Mouse (Mus musculus): ENCODE results near the gene Gdf1.

The Gdf1 gene

DNA sequence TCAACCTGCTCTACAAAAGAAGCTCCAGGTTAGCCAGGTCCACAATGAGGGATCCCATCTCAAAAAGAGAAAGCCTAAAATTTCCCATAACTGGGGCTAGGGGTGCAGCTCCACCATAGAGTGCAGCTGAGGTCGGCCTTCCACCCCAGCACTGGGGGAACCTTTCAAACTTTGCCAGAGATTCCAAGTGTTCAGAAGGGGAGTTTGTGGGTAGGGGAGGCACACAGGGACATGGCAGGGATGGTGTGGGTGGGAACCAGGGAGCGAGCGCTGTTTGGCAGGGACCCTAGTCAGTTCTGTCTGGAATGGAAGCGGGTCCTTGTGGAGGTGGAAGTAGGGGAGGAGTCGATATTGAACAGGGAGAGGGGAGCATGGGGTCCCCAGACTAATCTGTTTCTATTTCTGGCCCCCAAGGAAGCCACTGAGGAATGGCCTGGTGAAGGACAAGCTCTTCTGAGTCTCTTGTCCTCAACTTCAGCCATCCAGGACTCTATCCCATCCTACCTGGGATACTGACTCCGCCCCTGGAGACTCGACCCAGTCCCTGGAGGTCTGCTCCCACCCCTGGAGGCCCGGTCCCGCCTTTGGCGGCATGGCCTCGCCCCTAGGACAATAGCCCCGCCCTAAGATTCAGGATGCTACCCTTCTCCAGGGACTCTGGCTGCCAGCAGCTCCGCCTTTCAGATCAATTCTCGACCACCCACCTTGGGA lies at the start of gene Gdf1:
Gdf1 (plus strand) TSS at position 694 of the 711 bp plus-strand sequence.
- DNase-seq (ENCODE audit: low read depth, low spot score): no peak

DNA sequence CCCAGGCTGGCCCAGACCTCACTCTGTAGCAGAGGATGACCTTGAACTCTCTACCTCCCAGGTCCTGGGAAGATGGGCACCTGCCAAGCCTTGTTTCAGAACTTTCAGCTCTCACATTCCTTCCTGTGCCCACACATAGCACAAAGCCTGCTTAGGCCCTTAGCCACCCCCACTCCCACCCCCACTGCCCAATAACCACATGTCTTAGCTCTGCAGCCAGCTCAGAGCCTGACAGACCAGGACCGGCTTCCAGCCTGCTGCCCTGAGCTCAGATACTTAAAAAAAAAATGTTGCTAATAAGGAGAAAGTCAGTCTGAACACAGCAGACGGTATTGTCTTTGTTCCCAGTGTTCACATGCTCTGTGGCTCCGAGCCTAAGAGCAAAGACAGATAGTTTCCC lies 48.6 kb upstream of the Gdf1 start:
- no peak for DNase-seq (ENCODE audit: low read depth, low spot score)

DNA sequence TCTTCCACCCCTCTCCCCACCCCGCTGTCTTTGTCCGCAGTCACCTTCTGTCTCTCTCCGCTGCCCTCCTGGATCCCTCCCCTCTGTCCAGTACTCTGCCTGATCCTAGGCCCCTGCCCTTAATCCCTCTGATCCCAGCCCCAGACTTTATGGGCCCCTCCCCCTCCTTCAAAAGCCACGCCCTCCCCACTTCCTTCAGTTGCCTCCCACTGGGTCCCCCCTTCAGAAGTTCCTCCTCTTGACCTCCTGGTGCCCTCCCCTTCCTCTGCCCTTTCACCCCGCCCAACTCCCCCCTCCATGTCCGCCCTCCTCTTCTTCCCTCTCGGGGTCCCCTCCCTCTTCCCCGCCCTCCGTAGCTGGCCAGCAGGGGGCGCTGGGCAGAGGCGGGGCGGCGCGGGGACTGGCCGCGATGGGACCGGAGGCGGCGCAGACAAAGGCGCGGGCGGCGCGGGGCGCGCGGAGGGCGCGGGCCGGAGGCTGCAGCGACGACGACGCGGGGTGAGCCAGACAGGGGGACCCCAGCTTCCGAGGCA lies 46.9 kb upstream of the Gdf1 start, which contains the start of gene Homer3:
Homer3 (plus strand) TSS at position 225 of the 533 bp plus-strand sequence.
- no peak for DNase-seq (ENCODE audit: low read depth, low spot score)

DNA sequence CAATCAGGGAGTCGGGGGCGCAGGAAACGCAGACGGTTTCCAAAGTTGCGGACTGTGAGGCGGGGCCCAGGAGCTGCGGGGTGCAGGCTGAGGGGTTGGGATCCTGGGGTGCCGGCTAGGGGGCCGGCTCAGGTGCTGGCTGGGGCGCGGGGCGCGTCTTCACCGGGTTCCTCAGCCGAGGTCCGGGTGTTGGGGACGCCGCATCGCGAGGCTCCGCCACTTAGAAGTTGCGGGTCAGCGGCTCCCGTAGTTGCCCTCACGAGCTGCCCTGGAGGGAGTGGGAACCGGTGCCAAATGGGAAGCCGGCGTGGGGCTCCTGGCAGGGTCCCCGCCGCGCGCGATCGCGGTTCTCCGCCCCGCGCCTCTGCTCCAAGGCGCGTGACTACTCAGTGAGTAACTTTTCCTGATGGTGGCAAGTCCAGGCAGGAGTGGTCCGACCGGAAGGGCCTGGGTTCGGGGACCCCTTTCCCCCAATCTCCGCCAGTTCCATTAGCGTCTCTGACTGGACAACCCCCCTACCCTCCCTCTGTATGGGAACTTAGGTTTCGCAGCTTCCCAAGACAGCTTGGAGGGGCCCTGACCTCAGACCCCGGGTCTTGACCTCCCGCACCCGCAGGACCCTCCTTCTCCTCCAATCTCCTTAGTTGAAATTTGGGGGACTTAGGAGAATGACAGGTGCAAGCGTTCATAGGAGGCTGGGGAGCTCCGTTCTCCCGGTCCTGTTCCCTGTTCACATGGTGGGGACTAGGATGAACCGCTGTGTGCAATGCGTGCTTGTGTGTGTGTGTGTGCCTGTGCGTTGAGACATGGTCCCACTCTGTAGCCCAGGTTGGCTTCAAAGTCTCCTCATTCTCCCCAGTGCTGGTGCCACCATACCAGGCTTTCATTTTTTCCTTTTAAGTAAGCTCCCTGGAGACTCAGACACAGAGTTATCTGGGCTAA lies 46.2 kb upstream of the Gdf1 start:
- no peak for DNase-seq (ENCODE audit: low read depth, low spot score)

DNA sequence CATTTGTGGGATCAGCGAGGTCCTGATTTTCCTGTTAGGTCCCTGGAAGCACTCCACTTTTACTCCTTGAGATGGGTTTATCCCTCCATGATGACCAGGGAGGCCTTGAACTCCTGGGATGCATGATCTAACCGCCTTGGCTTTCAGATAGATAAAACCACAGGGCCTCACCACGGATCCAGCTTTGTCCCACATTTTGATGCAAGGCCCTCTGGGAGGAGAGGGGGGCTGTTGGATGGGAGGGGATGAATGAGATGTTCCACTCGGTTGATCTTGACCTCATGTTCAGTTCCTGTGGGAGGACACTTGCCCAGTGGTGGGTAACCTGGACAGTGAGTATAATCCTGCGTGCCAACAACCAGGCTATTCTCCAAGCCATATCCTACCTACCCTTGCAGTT lies 45.2 kb upstream of the Gdf1 start:
- DNase-seq (ENCODE audit: low read depth, low spot score): no peak

DNA sequence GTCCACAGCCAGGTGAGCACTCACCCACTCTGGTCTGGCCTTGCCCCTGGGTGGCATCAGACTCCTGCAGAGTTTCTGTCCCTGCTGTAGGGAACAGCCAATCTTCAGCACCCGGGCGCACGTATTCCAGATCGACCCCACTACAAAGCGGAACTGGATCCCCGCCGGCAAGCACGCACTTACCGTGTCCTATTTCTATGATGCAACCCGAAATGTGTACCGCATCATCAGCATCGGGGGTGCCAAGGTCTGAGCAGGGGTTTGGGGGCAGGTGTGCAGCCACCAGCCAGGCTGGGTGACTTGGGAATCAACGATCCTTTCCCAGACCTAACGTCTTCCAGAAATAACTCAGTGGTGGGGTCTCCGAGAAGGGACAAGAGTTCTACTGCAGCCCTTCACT lies 44.3 kb upstream of the Gdf1 start:
- no peak for DNase-seq (ENCODE audit: low read depth, low spot score)

DNA sequence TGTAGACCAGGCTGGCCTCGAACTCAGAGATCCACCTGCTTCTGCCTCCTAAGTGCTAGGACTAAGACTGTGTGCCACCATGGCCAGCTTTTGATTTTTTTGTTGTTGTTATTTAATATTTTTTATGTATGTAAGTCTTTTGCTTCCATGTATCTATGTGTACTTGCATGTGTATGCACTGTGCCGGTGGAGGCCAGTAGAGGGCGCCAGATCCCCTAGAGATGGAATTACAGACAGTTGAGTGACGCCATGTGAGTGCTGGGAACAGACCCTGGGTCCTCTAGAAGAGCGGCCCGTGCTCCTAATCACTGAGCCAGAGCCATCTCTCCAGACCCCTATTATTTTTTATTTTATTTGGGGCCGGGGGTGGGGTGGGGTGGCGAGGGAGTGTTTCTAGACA lies 42.9 kb upstream of the Gdf1 start:
- DNase-seq (ENCODE audit: low read depth, low spot score): no peak

DNA sequence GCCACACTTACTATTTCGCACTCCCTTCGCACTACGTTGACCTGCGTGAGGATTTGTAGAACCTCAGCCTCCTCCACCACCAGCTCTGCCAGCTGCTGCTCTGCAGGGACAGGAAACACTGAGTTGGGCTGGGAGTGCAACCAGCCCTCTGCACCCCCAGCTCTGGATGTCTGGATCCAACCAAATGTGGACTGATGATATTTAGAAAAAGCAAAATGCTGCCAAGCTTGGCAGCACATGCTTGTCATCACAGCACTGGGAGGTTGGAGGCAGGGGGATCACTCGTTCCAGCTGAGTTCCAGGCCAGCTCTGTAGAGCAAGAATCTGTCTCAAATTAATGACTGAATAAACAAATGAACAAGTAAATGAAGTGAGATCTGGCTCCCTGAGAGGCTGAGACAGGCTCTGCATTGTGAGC lies 35.6 kb upstream of the Gdf1 start:
- DNase-seq (ENCODE audit: low read depth, low spot score): no peak

DNA sequence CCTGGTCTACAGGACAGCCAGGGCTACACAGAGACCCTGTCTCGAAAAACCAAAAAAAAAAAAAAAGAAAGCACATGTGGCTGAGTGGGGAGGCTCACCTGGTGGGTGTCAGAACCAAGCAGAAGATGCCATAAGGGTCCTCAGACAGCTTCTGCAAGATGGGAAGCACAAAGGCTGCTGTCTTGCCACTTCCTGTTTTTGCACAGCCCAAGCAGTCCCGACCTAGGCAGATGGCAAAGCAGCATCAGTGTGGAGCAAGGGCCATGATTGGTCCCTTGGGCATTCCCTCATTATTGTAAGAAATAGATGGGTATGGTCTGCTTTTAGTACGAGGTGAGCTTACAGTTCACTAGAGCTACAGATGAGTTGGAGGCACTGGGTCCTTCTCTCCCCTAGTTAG lies 28.7 kb upstream of the Gdf1 start:
- DNase-seq (ENCODE audit: low read depth, low spot score): no peak

DNA sequence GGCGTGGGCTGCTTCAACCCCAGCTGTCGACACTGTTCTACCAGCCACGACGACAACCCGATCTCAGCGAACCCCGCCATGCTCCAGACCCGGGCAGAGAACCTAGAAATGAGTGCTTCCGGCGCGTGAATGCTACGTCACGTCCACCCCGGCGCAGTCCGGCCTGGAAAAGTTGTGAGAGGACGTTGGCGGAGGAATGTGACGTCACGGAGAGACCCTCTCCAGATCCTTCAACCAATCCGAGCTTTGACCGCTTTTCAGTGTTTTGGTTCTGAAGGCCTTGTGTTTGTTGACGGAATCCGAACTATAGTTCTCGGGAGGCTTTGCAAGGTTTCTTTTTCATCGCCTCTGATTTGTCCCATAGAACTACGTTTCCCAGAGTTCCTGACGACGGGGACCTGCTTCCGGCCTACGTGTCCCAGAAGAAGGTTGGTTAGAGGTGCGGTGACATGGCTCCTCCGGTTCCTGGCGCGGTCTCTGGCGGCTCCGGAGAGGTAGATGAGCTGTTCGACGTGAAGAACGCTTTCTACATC lies 27.2 kb upstream of the Gdf1 start, which contains the start of the genes Ddx49 and Cope:
Ddx49 (minus strand) TSS at position 132 of the 533 bp plus-strand sequence.
Cope (plus strand) TSS at position 161 of the 533 bp plus-strand sequence.
- DNase-seq (ENCODE audit: low read depth, low spot score): peak; percentile 82

DNA sequence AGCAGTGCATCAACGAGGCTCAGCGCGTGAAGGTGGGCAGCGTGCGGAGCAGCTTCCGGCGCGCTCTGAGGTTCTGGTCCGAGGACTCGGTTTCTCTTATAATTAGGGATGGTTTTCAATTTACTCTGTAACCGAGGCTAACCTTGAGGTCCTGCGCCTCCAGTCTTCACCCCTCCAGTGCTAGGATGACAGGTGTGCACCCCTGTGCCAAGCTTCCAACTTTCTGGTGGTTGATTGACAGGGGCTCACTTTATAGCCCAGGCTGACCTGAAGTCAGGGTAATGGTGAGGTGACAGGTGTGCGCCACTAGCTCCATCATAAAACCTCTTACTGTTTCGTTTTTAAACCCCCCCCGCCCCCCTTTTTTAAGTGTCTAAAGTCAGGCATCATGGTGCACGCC lies 26.7 kb upstream of the Gdf1 start:
- no peak for DNase-seq (ENCODE audit: low read depth, low spot score)

DNA sequence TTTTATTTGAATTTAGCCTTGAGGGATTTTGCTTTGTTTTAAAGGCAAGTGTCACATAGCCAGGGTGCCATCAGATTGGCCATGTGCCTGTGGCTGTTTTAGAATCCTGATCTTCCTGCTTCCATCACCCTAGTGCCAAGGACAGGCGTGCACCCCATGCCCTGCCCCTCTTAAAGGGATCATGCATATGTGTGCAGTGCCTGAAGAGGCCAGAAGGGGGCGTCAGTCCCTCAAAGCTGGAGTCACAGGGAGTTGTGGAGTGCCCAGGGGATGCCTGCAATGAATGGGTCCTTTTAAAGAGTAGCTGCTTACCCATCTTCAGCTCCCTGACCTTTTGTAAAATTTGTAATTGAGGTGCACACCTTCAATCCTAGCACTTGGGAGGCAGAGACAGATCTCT lies 20.3 kb upstream of the Gdf1 start:
- no peak for DNase-seq (ENCODE audit: low read depth, low spot score)

DNA sequence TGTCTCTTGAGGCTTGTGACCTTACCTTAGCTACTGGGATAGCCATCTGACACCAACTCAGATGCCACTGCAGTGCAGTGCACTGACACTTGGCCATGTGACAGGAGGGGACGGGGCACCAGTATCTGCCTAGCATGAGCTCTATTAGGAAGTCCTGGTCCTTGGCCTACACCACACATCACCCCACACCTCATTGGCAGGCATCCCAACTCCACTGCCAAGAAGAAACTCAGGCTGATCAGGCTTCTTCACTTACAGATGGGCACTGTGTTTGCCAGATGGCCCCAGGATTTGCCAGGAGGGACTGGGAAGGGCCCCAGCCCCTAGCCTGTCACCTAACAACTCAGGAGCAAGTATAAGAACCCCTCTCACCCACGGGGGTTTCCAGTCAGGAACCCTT lies 16.2 kb upstream of the Gdf1 start:
- DNase-seq (ENCODE audit: low read depth, low spot score): no peak

DNA sequence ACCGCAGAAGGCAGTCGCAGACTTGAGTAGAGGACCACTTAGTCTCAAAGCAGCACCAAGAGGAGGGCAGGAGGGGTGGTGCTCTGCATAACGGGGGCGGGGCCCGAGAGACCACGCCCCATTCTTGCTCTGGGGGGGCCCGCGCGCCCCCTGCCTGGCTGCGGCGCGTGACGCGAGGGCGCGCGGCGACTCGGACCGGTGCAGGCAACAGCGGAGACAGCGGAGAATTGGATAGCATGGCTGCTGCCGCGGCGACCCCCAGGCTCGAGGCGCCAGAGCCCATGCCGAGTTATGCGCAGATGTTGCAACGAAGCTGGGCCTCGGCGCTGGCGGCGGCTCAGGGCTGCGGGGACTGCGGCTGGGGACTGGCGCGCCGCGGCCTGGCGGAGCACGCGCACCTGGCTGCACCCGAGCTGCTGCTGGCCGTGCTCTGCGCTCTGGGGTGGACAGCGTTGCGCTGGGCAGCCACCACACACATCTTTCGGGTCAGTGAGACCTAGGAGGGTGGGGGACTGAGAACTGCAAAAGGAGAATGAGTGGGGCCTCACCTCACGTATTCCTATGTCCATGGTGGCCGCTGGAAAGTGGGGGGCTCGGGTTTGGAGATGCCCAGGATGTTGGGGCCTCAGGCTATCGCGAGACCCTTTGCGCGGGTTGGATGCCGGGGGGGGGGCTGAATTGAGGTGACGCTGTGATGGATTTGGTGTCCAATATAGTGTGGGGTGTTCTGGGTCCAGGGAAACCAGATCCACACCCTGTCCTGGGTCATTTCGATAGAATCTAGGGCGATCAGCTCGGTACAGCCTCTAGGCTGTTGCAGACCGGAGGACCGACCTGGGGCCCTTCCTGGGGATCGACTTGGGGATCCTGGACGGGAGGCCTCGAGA lies 13.8 kb upstream of the Gdf1 start, which contains the start of gene Cers1:
Cers1 (plus strand) TSS at position 152 of the 887 bp plus-strand sequence.
- no peak for DNase-seq (ENCODE audit: low read depth, low spot score)

DNA sequence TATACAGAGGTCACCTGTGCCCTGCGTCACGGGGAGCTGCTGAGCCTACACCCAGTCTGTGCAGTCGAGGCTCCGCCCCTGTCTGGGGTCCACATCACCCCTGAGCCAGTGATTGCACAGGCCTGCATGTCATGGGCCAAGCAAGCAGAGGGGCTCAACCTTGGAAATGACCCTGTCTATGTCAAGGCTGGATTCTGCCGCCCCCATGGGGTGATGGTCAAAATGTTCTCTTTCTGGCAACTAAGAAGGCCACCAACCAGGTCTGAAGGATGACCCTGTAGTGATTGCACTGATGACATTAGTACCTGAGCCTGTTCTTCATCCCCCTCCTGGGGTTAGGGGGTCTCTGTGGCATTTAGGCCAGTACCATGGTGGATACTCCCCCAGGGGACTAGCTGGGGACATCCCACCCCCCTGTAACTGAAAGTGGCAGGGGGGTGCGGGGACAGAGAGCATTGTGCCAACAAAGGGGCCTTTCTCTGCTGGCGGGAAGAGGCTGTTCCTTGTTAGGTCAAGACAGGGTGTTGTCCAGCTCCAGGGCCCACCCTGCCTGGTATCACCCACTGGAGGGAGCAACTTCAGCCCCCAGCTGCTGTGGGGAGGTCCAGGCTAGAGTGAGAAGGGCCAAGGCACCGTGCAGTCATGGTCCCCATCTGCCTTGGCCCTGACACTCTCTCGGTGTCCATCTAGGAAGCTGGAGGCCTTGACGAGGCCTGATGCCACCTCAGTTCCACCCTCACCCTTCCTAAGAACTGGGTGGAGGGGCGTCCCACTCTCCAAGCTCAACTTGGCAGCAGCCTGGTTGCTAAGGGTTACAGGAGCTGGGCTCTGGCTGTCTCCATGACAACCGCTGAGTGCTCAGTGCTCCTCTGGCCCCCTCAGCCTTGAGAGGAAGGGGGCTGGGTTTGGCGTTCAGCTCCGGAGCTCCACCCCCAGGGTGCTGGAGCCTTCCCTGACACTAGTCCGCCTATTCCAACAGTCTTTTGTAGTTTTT lies 12.8 kb upstream of the Gdf1 start:
- DNase-seq (ENCODE audit: low read depth, low spot score): no peak

DNA sequence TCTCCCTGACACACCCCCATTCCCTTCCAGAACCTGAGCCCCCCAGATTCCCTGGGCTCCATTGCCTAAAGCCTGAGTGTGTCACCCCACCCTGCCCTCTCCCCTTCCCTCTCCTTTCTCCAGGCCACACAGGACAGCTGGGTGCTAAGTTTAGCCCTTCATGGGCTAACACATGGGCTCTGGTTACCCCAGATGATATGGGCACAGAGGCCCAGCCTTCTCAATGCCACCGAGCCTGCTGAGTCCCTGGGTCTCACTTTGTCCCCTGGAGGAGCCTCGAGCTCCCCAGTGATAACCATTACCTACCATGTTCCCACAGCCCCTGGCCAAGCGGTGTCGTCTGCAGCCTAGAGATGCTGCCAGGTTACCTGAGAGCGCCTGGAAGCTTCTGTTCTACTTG lies 11.7 kb upstream of the Gdf1 start:
- no peak for DNase-seq (ENCODE audit: low read depth, low spot score)

DNA sequence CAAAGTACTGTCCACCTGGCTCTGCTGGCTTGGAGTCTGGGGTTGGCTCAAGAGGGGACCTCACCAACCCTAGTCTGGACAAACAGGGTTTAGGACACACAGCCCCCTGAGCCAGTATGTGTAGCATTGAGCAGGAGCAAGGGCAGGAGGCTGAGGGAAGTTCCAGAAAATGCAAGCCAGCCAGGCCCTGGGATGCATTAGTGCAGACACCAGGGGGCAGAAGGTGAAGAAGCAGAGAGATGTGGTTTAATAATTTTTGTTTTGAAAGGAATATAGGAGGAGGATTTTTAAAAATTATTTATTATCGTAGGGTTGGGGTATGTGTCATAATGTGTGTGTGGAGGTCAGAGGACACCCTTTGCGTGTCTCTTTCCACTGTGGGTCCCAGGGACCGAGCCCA lies 5.9 kb upstream of the Gdf1 start:
- DNase-seq (ENCODE audit: low read depth, low spot score): no peak

DNA sequence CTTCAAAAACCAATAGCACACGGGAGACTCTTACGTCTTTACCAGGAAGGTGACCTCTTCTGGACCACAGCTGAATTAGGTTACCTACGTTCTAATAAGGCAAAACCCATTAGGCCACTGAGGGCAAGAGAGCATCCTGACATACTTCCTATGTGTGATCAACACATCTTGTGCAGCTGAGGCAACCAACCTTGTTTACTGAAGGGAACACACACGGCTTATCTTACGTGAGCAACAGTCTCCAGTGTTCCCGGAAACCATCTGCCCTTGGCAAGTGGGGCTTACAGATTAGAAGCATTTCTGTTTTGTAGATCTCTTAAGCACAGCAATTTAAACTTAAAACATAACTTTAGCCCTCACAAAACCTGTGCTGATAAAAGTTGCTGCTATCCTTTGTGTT lies 2.1 kb upstream of the Gdf1 start:
- peak; percentile 61 for DNase-seq (ENCODE audit: low read depth, low spot score)

DNA sequence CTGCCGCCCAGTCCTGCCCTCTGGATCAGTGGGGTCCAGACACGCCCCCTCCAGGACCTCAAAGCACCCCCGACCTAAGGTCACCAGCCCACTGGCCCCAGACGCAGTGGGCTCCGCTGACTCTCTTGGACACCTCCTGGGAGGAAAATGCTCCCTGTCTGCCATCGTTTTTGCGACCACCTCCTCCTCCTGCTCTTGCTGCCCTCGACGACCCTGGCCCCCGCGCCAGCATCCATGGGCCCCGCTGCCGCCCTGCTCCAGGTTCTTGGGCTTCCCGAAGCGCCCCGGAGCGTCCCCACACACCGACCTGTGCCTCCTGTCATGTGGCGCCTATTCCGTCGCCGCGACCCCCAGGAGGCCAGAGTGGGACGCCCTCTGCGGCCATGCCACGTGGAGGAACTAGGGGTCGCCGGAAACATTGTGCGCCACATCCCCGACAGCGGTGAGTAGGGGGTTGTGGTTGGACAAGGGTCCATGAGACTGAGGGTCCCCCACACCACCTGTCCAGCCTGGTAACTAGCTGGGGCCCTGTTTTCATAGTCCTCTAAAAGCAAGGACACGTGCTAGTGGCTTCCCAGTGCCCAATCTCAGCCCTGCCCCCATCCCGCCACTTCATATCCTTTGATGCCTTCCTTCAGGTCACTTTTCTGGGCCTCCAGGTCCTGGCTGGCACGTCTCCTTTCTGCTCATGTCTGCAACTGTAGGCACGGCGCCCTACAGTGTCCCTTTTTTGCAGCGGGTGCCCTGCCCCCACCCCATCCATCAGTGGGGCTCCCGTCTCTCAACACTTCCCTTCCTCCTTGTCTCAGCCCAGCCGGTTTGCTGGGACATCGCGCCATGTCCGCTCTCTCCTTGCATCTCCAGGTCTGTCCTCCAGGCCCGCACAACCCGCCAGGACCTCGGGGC lies 471 bp downstream of the Gdf1 start:
- DNase-seq (ENCODE audit: low read depth, low spot score): no peak

Data from c-Kit-negative CD71-positive TER-119-positive erythroid progenitor cells, embryonic 14.5 days (primary cell).